Mouse (Mus musculus): Measurements from ENCODE around the gene Clrn3. TPM values are rescaled to one million over a fixed set of nuclear protein-coding genes. Genes with fewer than 3 reads are reported as not detected.

Gene Clrn3
- polyA plus RNA-seq, 1 experiment: 0.58 TPM

- H3K4me3 ChIP-seq (ENCODE audit: control insufficient read depth, insufficient read depth, low read length): no peak overlapping the region
- no peaks in the 10 kb centered on the region; the same call in 1 of the 2 replicates for H3K27me3 ChIP-seq (ENCODE audit: control insufficient read depth, insufficient read depth, low read length)
- H3K27ac ChIP-seq (ENCODE audit: control insufficient read depth, insufficient read depth, low read length): no peak overlapping the region
- peaks cover 5% of the 10 kb centered on the region; the same call in 1 of the 2 replicates for H3K4me1 ChIP-seq (replicated peaks; ENCODE audit: control insufficient read depth, insufficient read depth, low read length)
- 97% methylated on average over 6 of the region's 6 CpGs for WGBS
- no peaks in the 10 kb centered on the region for H3K36me3 ChIP-seq (ENCODE audit: control insufficient read depth, insufficient read depth, low read length)
- no peak for DNase-seq
- TF ChIP-seq CTCF (IDR thresholded peaks at IDR 0.05; ENCODE audit: borderline replicate concordance, control insufficient read depth, extremely low read depth, insufficient read depth, low read length, poor library complexity) (no peak), POLR2A (IDR thresholded peaks at IDR 0.05; ENCODE audit: control insufficient read depth, extremely low read depth, insufficient read depth, low read length, poor library complexity) (no peak)
These were observed 20.0 kb upstream of the Clrn3 start for GRCm38 (mm10) chr7:135548434-135548833.

GRCm38 (mm10) chr7:135546530-135546929, 18.1 kb upstream of the Clrn3 start:
- 34% methylated on average over 5 of the region's 5 CpGs for WGBS
- H3K27me3 ChIP-seq (ENCODE audit: control insufficient read depth, insufficient read depth, low read length): peaks cover 4% of the 10 kb centered on the region; the same call in 1 of the 2 replicates
- no peak overlapping the region for H3K4me3 ChIP-seq (ENCODE audit: control insufficient read depth, insufficient read depth, low read length)
- H3K36me3 ChIP-seq (ENCODE audit: control insufficient read depth, insufficient read depth, low read length): no peaks in the 10 kb centered on the region
- TF ChIP-seq CTCF (IDR thresholded peaks at IDR 0.05; ENCODE audit: borderline replicate concordance, control insufficient read depth, extremely low read depth, insufficient read depth, low read length, poor library complexity): no peak
- TF ChIP-seq POLR2A (IDR thresholded peaks at IDR 0.05; ENCODE audit: control insufficient read depth, extremely low read depth, insufficient read depth, low read length, poor library complexity): no peak
- peak; percentile 42 for DNase-seq
- H3K4me1 ChIP-seq (replicated peaks; ENCODE audit: control insufficient read depth, insufficient read depth, low read length): peaks cover 14% of the 10 kb centered on the region
- H3K27ac ChIP-seq (ENCODE audit: control insufficient read depth, insufficient read depth, low read length): no peak overlapping the region

GRCm38 (mm10) chr7:135545957-135546356, 17.5 kb upstream of the Clrn3 start:
- TF ChIP-seq CTCF (IDR thresholded peaks at IDR 0.05; ENCODE audit: borderline replicate concordance, control insufficient read depth, extremely low read depth, insufficient read depth, low read length, poor library complexity) (no peak), POLR2A (IDR thresholded peaks at IDR 0.05; ENCODE audit: control insufficient read depth, extremely low read depth, insufficient read depth, low read length, poor library complexity) (no peak)
- no peak overlapping the region for H3K4me3 ChIP-seq (ENCODE audit: control insufficient read depth, insufficient read depth, low read length)
- 86% methylated on average over 7 of the region's 7 CpGs for WGBS
- peaks cover 4% of the 10 kb centered on the region; the same call in 1 of the 2 replicates for H3K27me3 ChIP-seq (ENCODE audit: control insufficient read depth, insufficient read depth, low read length)
- peaks cover 14% of the 10 kb centered on the region for H3K4me1 ChIP-seq (replicated peaks; ENCODE audit: control insufficient read depth, insufficient read depth, low read length)
- H3K36me3 ChIP-seq (ENCODE audit: control insufficient read depth, insufficient read depth, low read length): no peaks in the 10 kb centered on the region
- no peak for DNase-seq
- no peak overlapping the region for H3K27ac ChIP-seq (ENCODE audit: control insufficient read depth, insufficient read depth, low read length)

- WGBS: 87% methylated on average over 6 of the region's 6 CpGs
- Histone ChIP-seq H3K27ac (ENCODE audit: control insufficient read depth, insufficient read depth, low read length) (no peak overlapping the region), H3K36me3 (ENCODE audit: control insufficient read depth, insufficient read depth, low read length) (no peaks in the 10 kb centered on the region)
These were observed 15.9 kb upstream of the Clrn3 start for GRCm38 (mm10) chr7:135544321-135544720.

GRCm38 (mm10) chr7:135543033-135543432, 14.6 kb upstream of the Clrn3 start:
- no peak for TF ChIP-seq CTCF (IDR thresholded peaks at IDR 0.05; ENCODE audit: borderline replicate concordance, control insufficient read depth, extremely low read depth, insufficient read depth, low read length, poor library complexity)
- no peak overlapping the region for H3K27ac ChIP-seq (ENCODE audit: control insufficient read depth, insufficient read depth, low read length)
- peaks cover 19% of the 10 kb centered on the region for H3K4me1 ChIP-seq (replicated peaks; ENCODE audit: control insufficient read depth, insufficient read depth, low read length)
- H3K27me3 ChIP-seq (ENCODE audit: control insufficient read depth, insufficient read depth, low read length): peaks cover 8% of the 10 kb centered on the region; the same call in 1 of the 2 replicates
- WGBS: 5% methylated on average over 3 of the region's 3 CpGs
- DNase-seq: no peak
- H3K36me3 ChIP-seq (ENCODE audit: control insufficient read depth, insufficient read depth, low read length): no peaks in the 10 kb centered on the region
- no peak overlapping the region for H3K4me3 ChIP-seq (ENCODE audit: control insufficient read depth, insufficient read depth, low read length)

More at GRCm38 (mm10) chr7:135544321-135544720, 15.9 kb upstream of the Clrn3 start:
- H3K27me3 ChIP-seq (ENCODE audit: control insufficient read depth, insufficient read depth, low read length): peaks cover 4% of the 10 kb centered on the region; the same call in 1 of the 2 replicates
- no peak for DNase-seq
- no peak for TF ChIP-seq CTCF (IDR thresholded peaks at IDR 0.05; ENCODE audit: borderline replicate concordance, control insufficient read depth, extremely low read depth, insufficient read depth, low read length, poor library complexity)
- TF ChIP-seq POLR2A (IDR thresholded peaks at IDR 0.05; ENCODE audit: control insufficient read depth, extremely low read depth, insufficient read depth, low read length, poor library complexity): no peak
- H3K4me1 ChIP-seq (replicated peaks; ENCODE audit: control insufficient read depth, insufficient read depth, low read length): peaks cover 14% of the 10 kb centered on the region
- H3K4me3 ChIP-seq (ENCODE audit: control insufficient read depth, insufficient read depth, low read length): no peak overlapping the region

GRCm38 (mm10) chr7:135542235-135542634, 13.8 kb upstream of the Clrn3 start:
- 23% methylated on average over 3 of the region's 3 CpGs for WGBS

GRCm38 (mm10) chr7:135539429-135539828, 11.0 kb upstream of the Clrn3 start:
- Histone ChIP-seq H3K27me3 (ENCODE audit: control insufficient read depth, insufficient read depth, low read length) (peaks cover 12% of the 10 kb centered on the region; the same call in 1 of the 2 replicates), H3K27ac (ENCODE audit: control insufficient read depth, insufficient read depth, low read length) (no peak overlapping the region), H3K36me3 (ENCODE audit: control insufficient read depth, insufficient read depth, low read length) (no peaks in the 10 kb centered on the region), H3K4me1 (replicated peaks; ENCODE audit: control insufficient read depth, insufficient read depth, low read length) (peaks cover 18% of the 10 kb centered on the region), H3K4me3 (ENCODE audit: control insufficient read depth, insufficient read depth, low read length) (no peak overlapping the region)
- DNase-seq: no peak
- 51% methylated on average over 2 of the region's 2 CpGs for WGBS
- TF ChIP-seq POLR2A (IDR thresholded peaks at IDR 0.05; ENCODE audit: control insufficient read depth, extremely low read depth, insufficient read depth, low read length, poor library complexity) (no peak), CTCF (IDR thresholded peaks at IDR 0.05; ENCODE audit: borderline replicate concordance, control insufficient read depth, extremely low read depth, insufficient read depth, low read length, poor library complexity) (no peak)

More at GRCm38 (mm10) chr7:135542235-135542634, 13.8 kb upstream of the Clrn3 start:
- TF ChIP-seq CTCF (IDR thresholded peaks at IDR 0.05; ENCODE audit: borderline replicate concordance, control insufficient read depth, extremely low read depth, insufficient read depth, low read length, poor library complexity) (no peak), POLR2A (IDR thresholded peaks at IDR 0.05; ENCODE audit: control insufficient read depth, extremely low read depth, insufficient read depth, low read length, poor library complexity) (no peak)
- peak; percentile 82 for DNase-seq
- Histone ChIP-seq H3K36me3 (ENCODE audit: control insufficient read depth, insufficient read depth, low read length) (no peaks in the 10 kb centered on the region), H3K27ac (ENCODE audit: control insufficient read depth, insufficient read depth, low read length) (no peak overlapping the region), H3K4me1 (replicated peaks; ENCODE audit: control insufficient read depth, insufficient read depth, low read length) (peaks cover 24% of the 10 kb centered on the region), H3K27me3 (ENCODE audit: control insufficient read depth, insufficient read depth, low read length) (peaks cover 12% of the 10 kb centered on the region; the same call in 1 of the 2 replicates), H3K4me3 (ENCODE audit: control insufficient read depth, insufficient read depth, low read length) (no peak overlapping the region)
